Mouse (Mus musculus) intestine, embryonic 15.5 days (tissue): Measurements from ENCODE around the gene Vegfb. TPM values are rescaled to one million over a fixed set of nuclear protein-coding genes. Genes with fewer than 3 reads are reported as not detected.

Source experiments
- ATAC-seq: fragments of 200-750 bp; cut with Nextera tagmentation; 2 replicates; pipeline ENCODE4 v1.8.0; 2017; ENCODE audit warnings: moderate TSS enrichment, moderate library complexity
- H3K27ac ChIP-seq: fragments of 300-500 bp; sonication (generic); 2 replicates; pipeline ENCODE4 v1.5.1; 2015; ENCODE audit warnings: mild to moderate bottlenecking, inconsistent platforms
- H3K27me3 ChIP-seq: fragments of 300-500 bp; sonication (generic); replicated peaks from 2 replicates; pipeline ENCODE4 v1.6.1; 2015; ENCODE audit warnings: inconsistent platforms
- H3K36me3 ChIP-seq: fragments of 300-500 bp; sonication (generic); 2 replicates; pipeline ENCODE4 v1.6.1; 2015; ENCODE audit warnings: inconsistent platforms
- H3K4me1 ChIP-seq: fragments of 300-500 bp; sonication (generic); replicated peaks from 2 replicates; pipeline ENCODE4 v1.6.1; 2015; ENCODE audit warnings: inconsistent platforms
- H3K4me2 ChIP-seq: fragments of 300-500 bp; sonication (generic); replicated peaks from 2 replicates; pipeline ENCODE4 v1.6.1; 2015; ENCODE audit warnings: mild to moderate bottlenecking, inconsistent platforms
- H3K4me3 ChIP-seq: fragments of 300-500 bp; sonication (generic); replicated peaks from 2 replicates; pipeline ENCODE4 v1.5.1; 2015; ENCODE audit warnings: inconsistent platforms
- H3K9ac ChIP-seq: fragments of 300-500 bp; sonication (generic); 2 replicates; pipeline ENCODE4 v1.6.1; 2015; ENCODE audit warnings: inconsistent platforms
- H3K9me3 ChIP-seq: fragments of 300-500 bp; sonication (generic); 2 replicates; pipeline ENCODE4 v1.6.1; 2016; ENCODE audit warnings: inconsistent platforms
- WGBS: fragments of 180-500 bp; shearing (Covaris S2); methylation state at CpG from one replicate; pipeline ENCODE4 v1.1.7; 2015; 5-methylcytosine and 5-hydroxymethylcytosine counted together
- polyA plus RNA-seq: library from polyadenylated mRNA; unstranded; fragments of >200 nt; fragmentation: Nextera tagmentation; extraction: Ambion mirVana; gene quantifications from 2 replicates; pipeline ENCODE4 v1.2.1, GENCODE M21; 2015

Gene Vegfb
- polyA plus RNA-seq, 1 experiment from 2014 or later: 44.0 TPM

DNA sequence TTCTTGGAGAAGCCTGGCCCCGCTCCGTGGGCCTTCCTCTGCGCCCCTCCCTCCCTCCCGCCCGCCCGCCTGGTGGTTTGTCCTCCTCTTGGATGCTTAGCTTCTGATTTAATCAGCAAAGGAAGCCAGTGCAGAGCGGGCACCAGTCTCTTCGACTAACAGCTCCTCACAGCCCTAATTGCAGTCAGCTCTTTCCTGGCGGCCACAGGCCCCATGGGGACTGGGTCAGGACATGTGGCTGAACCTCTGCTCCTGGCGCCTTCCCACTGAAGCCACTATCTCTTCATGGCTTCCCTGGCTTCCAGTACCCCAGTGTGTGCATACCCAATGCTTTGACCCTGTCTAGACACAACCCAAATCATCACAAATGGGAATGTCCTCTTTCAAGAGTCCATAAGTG is 31.0 kb downstream of the Vegfb start:
- Histone ChIP-seq H3K4me2 (no peak overlapping the region), H3K36me3 (peaks cover 64% of the 10 kb centered on the region), H3K27ac (no peak overlapping the region), H3K4me3 (no peak overlapping the region), H3K4me1 (peaks cover 20% of the 10 kb centered on the region), H3K9ac (no peak overlapping the region), H3K27me3 (no peaks in the 10 kb centered on the region), H3K9me3 (no peaks in the 10 kb centered on the region)
- ATAC-seq: no peak
- 75% methylated on average over 10 of the region's 10 CpGs for WGBS

- 77% methylated on average over 7 of the region's 7 CpGs for WGBS
- no peaks in the 10 kb centered on the region for H3K27me3 ChIP-seq
- ATAC-seq: no peak
- no peak overlapping the region for H3K4me3 ChIP-seq
- H3K4me2 ChIP-seq: no peak overlapping the region
- peaks cover 20% of the 10 kb centered on the region for H3K4me1 ChIP-seq
- peaks cover 60% of the 10 kb centered on the region for H3K36me3 ChIP-seq
- H3K27ac ChIP-seq: no peak overlapping the region
- no peak overlapping the region for H3K9ac ChIP-seq
- no peaks in the 10 kb centered on the region for H3K9me3 ChIP-seq
Observed at GRCm38 (mm10) chr19:6955424-6955823, 32.0 kb downstream of the Vegfb start.

- 0 out of 2 replicates have a peak overlapping the region, but pooled peaks have one; percentile 3 for H3K4me2 ChIP-seq
- peaks cover 32% of the 10 kb centered on the region for H3K4me1 ChIP-seq
- peaks cover 46% of the 10 kb centered on the region for H3K36me3 ChIP-seq
- ATAC-seq: no peak
- no peaks in the 10 kb centered on the region for H3K27me3 ChIP-seq
- no peak overlapping the region for H3K9ac ChIP-seq
- WGBS: 45% methylated on average over 9 of the region's 9 CpGs
- H3K4me3 ChIP-seq: no peak overlapping the region
- H3K27ac ChIP-seq: peak overlapping the region; percentile 36; the same call in 1 of the 2 replicates
- no peaks in the 10 kb centered on the region for H3K9me3 ChIP-seq
Observed at GRCm38 (mm10) chr19:6954046-6954445, 33.4 kb downstream of the Vegfb start.

- Histone ChIP-seq H3K4me3 (peak overlapping the region; percentile 55), H3K4me1 (peaks cover 36% of the 10 kb centered on the region), H3K27ac (peak overlapping the region; percentile 97), H3K36me3 (peaks cover 34% of the 10 kb centered on the region), H3K9ac (peak overlapping the region; percentile 68), H3K4me2 (peak overlapping the region; percentile 88), H3K27me3 (no peaks in the 10 kb centered on the region), H3K9me3 (no peaks in the 10 kb centered on the region)
- WGBS: 8% methylated on average over 3 of the region's 3 CpGs
- peak; percentile 7; the same call in 1 of the 2 replicates for ATAC-seq
Observed at GRCm38 (mm10) chr19:6952712-6953037, 34.8 kb downstream of the Vegfb start.

GRCm38 (mm10) chr19:6951994-6952711 is 35.3 kb downstream of the Vegfb start:
- H3K4me1 ChIP-seq: peaks cover 36% of the 10 kb centered on the region
- H3K9me3 ChIP-seq: no peaks in the 10 kb centered on the region
- peak; percentile 57 for ATAC-seq
- WGBS: 1% methylated on average over 31 of the region's 31 CpGs
- H3K9ac ChIP-seq: peak overlapping the region; percentile 68
- H3K4me3 ChIP-seq: peak overlapping the region; percentile 55
- peak overlapping the region; percentile 97 for H3K27ac ChIP-seq
- H3K4me2 ChIP-seq: peak overlapping the region; percentile 88
- H3K27me3 ChIP-seq: no peaks in the 10 kb centered on the region
- peaks cover 28% of the 10 kb centered on the region for H3K36me3 ChIP-seq

GRCm38 (mm10) chr19:6951381-6951968 is 36.0 kb downstream of the Vegfb start:
- H3K27ac ChIP-seq: peak overlapping the region; percentile 97
- H3K9me3 ChIP-seq: no peaks in the 10 kb centered on the region
- peak overlapping the region; percentile 74 for H3K9ac ChIP-seq
- ATAC-seq: peak; percentile 78
- peak overlapping the region; percentile 55 for H3K4me3 ChIP-seq
- H3K4me2 ChIP-seq: peak overlapping the region; percentile 88
- peaks cover 22% of the 10 kb centered on the region for H3K36me3 ChIP-seq
- H3K4me1 ChIP-seq: peaks cover 36% of the 10 kb centered on the region
- no peaks in the 10 kb centered on the region for H3K27me3 ChIP-seq
- WGBS: under 1% methylated on average over 35 of the region's 35 CpGs

DNA sequence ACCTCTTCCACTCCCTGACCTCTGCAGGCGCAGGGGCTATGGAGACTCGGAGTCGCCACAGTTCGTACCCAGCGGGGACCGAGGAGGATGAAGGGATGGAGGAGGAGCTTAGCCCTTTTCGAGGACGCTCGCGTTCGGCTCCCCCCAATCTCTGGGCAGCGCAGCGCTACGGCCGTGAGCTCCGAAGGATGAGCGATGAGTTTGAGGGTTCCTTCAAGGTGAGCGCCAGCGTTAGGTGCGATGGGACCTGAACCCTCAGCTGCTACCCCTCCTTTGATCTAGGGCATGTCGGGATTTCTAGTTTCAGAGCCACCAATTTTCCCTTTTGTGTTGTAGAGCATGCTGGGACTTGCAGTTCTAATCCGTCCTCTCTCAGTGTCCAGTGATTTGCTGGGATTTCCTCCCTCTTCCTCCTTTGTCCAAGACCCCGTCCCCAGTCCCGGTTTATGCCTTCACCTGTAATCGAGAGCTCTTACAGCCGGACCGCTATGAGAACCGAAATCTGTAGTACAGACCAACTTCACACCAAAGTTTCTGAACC is 36.8 kb downstream of the Vegfb start:
- WGBS: under 1% methylated on average over 28 of the region's 28 CpGs
- H3K9ac ChIP-seq: peak overlapping the region; percentile 74
- H3K4me2 ChIP-seq: peak overlapping the region; percentile 88
- H3K9me3 ChIP-seq: no peaks in the 10 kb centered on the region
- H3K4me1 ChIP-seq: peaks cover 36% of the 10 kb centered on the region
- H3K4me3 ChIP-seq: peak overlapping the region; percentile 55
- ATAC-seq: peak; percentile 16
- peak overlapping the region; percentile 97 for H3K27ac ChIP-seq
- H3K36me3 ChIP-seq: peaks cover 18% of the 10 kb centered on the region
- no peaks in the 10 kb centered on the region for H3K27me3 ChIP-seq

DNA sequence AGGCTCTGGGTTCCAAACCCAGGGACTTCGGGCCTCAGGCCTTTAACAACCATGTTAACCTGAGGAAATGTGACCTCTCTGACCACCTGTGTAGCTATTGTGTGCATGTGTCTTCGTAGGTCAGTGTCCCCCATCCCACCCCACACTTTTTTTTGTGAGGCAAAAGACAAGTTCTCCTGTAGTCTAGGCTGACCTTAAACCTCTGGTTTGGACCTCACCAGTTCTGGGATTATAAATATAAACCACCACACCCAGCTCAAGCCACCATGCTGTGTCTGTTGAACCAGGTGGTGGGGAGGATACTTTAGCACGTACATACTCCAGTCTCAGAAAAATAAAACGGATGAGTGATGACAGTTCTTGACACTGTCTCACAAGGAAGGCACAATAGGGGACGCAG is 37.5 kb downstream of the Vegfb start:
- Histone ChIP-seq H3K9me3 (no peaks in the 10 kb centered on the region), H3K27me3 (no peaks in the 10 kb centered on the region), H3K9ac (peak overlapping the region; percentile 74; the same call in 1 of the 2 replicates), H3K4me3 (peak overlapping the region; percentile 55), H3K36me3 (peaks cover 11% of the 10 kb centered on the region), H3K27ac (peak overlapping the region; percentile 97), H3K4me1 (peaks cover 36% of the 10 kb centered on the region), H3K4me2 (peak overlapping the region; percentile 88)
- WGBS: 50% methylated on average over 5 of the region's 5 CpGs
- no peak for ATAC-seq

GRCm38 (mm10) chr19:6949532-6949931 is 37.9 kb downstream of the Vegfb start:
- peaks cover 6% of the 10 kb centered on the region for H3K36me3 ChIP-seq
- no peak for ATAC-seq
- H3K9ac ChIP-seq: peak overlapping the region; percentile 31; the same call in 1 of the 2 replicates
- peak overlapping the region; percentile 55; the same call in 1 of the 2 replicates for H3K4me3 ChIP-seq
- peak overlapping the region; percentile 88 for H3K4me2 ChIP-seq
- peak overlapping the region; percentile 97 for H3K27ac ChIP-seq
- WGBS: 81% methylated on average over 5 of the region's 5 CpGs
- H3K4me1 ChIP-seq: peaks cover 36% of the 10 kb centered on the region
- H3K27me3 ChIP-seq: no peaks in the 10 kb centered on the region
- no peaks in the 10 kb centered on the region for H3K9me3 ChIP-seq

GRCm38 (mm10) chr19:6948186-6948585 is 39.3 kb downstream of the Vegfb start:
- Histone ChIP-seq H3K9ac (no peak overlapping the region), H3K4me2 (no peak overlapping the region), H3K9me3 (no peaks in the 10 kb centered on the region), H3K27me3 (no peaks in the 10 kb centered on the region), H3K36me3 (no peaks in the 10 kb centered on the region; the same call in 1 of the 2 replicates), H3K4me1 (peaks cover 34% of the 10 kb centered on the region), H3K27ac (no peak overlapping the region), H3K4me3 (no peak overlapping the region)
- 83% methylated on average over 4 of the region's 4 CpGs for whole genome bisulfite sequencing
- no peak for ATAC-seq

- H3K9ac ChIP-seq: no peak overlapping the region
- no peak overlapping the region for H3K4me2 ChIP-seq
- H3K27ac ChIP-seq: no peak overlapping the region
- ATAC-seq: no peak
- no peaks in the 10 kb centered on the region for H3K9me3 ChIP-seq
- H3K4me3 ChIP-seq: no peak overlapping the region
- H3K4me1 ChIP-seq: peaks cover 32% of the 10 kb centered on the region
- no peaks in the 10 kb centered on the region; the same call in 1 of the 2 replicates for H3K36me3 ChIP-seq
- 56% methylated on average over 4 of the region's 4 CpGs for WGBS
- H3K27me3 ChIP-seq: no peaks in the 10 kb centered on the region
Observed at GRCm38 (mm10) chr19:6947742-6948141, 39.7 kb downstream of the Vegfb start.

DNA sequence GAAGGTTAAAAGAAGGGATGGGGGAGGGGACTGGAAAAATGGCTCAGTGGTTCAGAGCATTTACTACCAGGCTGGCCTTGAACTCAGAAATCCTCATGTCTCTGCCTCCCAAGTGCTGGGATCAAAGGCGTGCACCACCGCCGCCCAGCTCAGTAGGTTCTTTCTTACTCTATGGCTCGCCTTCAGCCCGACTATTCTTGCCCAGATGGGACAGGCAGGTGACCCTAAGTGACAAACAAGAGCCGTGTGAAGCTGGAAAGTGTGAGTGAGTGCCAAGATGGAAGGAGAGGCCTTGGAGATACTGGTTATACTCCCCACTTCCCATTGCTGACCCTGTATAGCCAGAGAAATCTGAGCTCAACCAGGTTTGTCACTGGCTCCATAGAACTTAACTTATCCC is 43.7 kb downstream of the Vegfb start:
- WGBS: 91% methylated on average over 6 of the region's 6 CpGs
- ATAC-seq: no peak
- Histone ChIP-seq H3K9ac (no peak overlapping the region), H3K27ac (no peak overlapping the region), H3K4me3 (no peak overlapping the region), H3K27me3 (no peaks in the 10 kb centered on the region), H3K36me3 (no peaks in the 10 kb centered on the region), H3K9me3 (no peaks in the 10 kb centered on the region), H3K4me1 (peaks cover 22% of the 10 kb centered on the region), H3K4me2 (no peak overlapping the region)
